Mouse (Mus musculus) small intestine, adult 2 months (tissue): ENCODE results near the gene Oxt. TPM values are rescaled to one million over a fixed set of nuclear protein-coding genes. Genes with fewer than 3 reads are reported as not detected.
A peak's percentile ranks its signal among the peaks of the same experiment; 100 is the strongest.

Experiments used
- H3K27ac ChIP-seq: fragments of 200-500 bp; 2 replicates; pipeline ENCODE4 v1.5.1; 2012; ENCODE audit warnings: low read depth, low read length, control low read depth, inconsistent platforms; ENCODE audit not compliant: insufficient read depth
- H3K27me3 ChIP-seq: fragments of 200-500 bp; 2 replicates; pipeline ENCODE4 v1.6.1; 2012; ENCODE audit warnings: mild to moderate bottlenecking, moderate library complexity, low read length, inconsistent platforms; ENCODE audit not compliant: control insufficient read depth, insufficient read depth
- H3K36me3 ChIP-seq: fragments of 200-500 bp; 2 replicates; pipeline ENCODE4 v1.6.1; 2012; ENCODE audit warnings: mild to moderate bottlenecking, low read length, control low read depth, inconsistent platforms; ENCODE audit not compliant: control insufficient read depth, insufficient read depth
- H3K4me1 ChIP-seq: fragments of 200-500 bp; 2 replicates; pipeline ENCODE4 v1.6.1; 2012; ENCODE audit warnings: low read length, inconsistent platforms, mixed read lengths; ENCODE audit not compliant: control insufficient read depth, insufficient read depth, insufficient read length
- H3K4me3 ChIP-seq: fragments of 200-500 bp; 2 replicates; pipeline ENCODE4 v1.5.1; 2012; ENCODE audit warnings: low read depth, mild to moderate bottlenecking, control low read depth, inconsistent platforms, low read length, moderate library complexity
- CTCF ChIP-seq: fragments of 200-500 bp; IDR thresholded peaks from 2 replicates; pipeline ENCODE4 v1.5.1; 2012; ENCODE audit warnings: low read depth, mild to moderate bottlenecking, control low read depth, inconsistent platforms, low read length, moderate library complexity, mixed read lengths; ENCODE audit not compliant: insufficient replicate concordance, insufficient read length; ENCODE audit errors: extremely low read depth
- POLR2A ChIP-seq: fragments of 200-500 bp; IDR thresholded peaks from 2 replicates; pipeline ENCODE4 v1.6.1; 2012; ENCODE audit warnings: low read depth, mild to moderate bottlenecking, control low read depth, inconsistent platforms, low read length, moderate library complexity
- WGBS: fragments of 180-500 bp; shearing (Covaris S2); methylation state at CpG from one replicate; pipeline ENCODE4 v1.1.7; 2018; 5-methylcytosine and 5-hydroxymethylcytosine counted together
- polyA plus RNA-seq: library from polyadenylated mRNA; depleted of rRNA; stranded (reverse); fragments of >200 nt; gene quantifications from 2 replicates; pipeline ENCODE4 v1.2.3, GENCODE M21; 2012

Gene Oxt
- polyA plus RNA-seq, 1 experiment, result not detected

- Histone ChIP-seq H3K36me3 (no peaks in the 10 kb centered on the region), H3K4me3 (no peak overlapping the region), H3K27me3 (peaks cover 49% of the 10 kb centered on the region), H3K4me1 (peaks cover 3% of the 10 kb centered on the region), H3K27ac (no peak overlapping the region)
- WGBS, result 10% methylated on average over 9 of the region's 9 CpGs
- no peak for TF ChIP-seq CTCF
- no peak for TF ChIP-seq POLR2A
Observed at GRCm38 (mm10) chr2:130577021-130577420, 1.0 kb downstream of the Oxt start.

GRCm38 (mm10) chr2:130577632-130578031 is 1.7 kb downstream of the Oxt start:
- Histone ChIP-seq H3K36me3 (no peaks in the 10 kb centered on the region), H3K27ac (no peak overlapping the region), H3K4me1 (peaks cover 3% of the 10 kb centered on the region), H3K4me3 (peak overlapping the region; percentile 11; the same call in 1 of the 2 replicates), H3K27me3 (peaks cover 49% of the 10 kb centered on the region)
- no peak for TF ChIP-seq POLR2A
- TF ChIP-seq CTCF, result no peak
- WGBS, result 3% methylated on average over 12 of the region's 12 CpGs

- Histone ChIP-seq H3K4me1 (peaks cover 3% of the 10 kb centered on the region), H3K27ac (no peak overlapping the region), H3K36me3 (no peaks in the 10 kb centered on the region), H3K4me3 (no peak overlapping the region), H3K27me3 (peaks cover 49% of the 10 kb centered on the region)
- TF ChIP-seq POLR2A, result no peak
- TF ChIP-seq CTCF, result peak; percentile 40; the same call in 1 of the 2 replicates
- 15% methylated on average over 11 of the region's 11 CpGs for WGBS
Observed at GRCm38 (mm10) chr2:130578148-130578547, 2.2 kb downstream of the Oxt start.

- 10% methylated on average over 8 of the region's 8 CpGs for WGBS
- Histone ChIP-seq H3K27me3 (peaks cover 49% of the 10 kb centered on the region), H3K4me1 (peaks cover 3% of the 10 kb centered on the region), H3K4me3 (no peak overlapping the region), H3K36me3 (no peaks in the 10 kb centered on the region), H3K27ac (no peak overlapping the region)
- TF ChIP-seq CTCF (no peak), POLR2A (no peak)
Observed at GRCm38 (mm10) chr2:130579791-130580190, 3.8 kb downstream of the Oxt start.

GRCm38 (mm10) chr2:130581201-130581600 is 5.2 kb downstream of the Oxt start:
- no peak for TF ChIP-seq POLR2A
- TF ChIP-seq CTCF, result no peak
- H3K36me3 ChIP-seq, result no peaks in the 10 kb centered on the region
- H3K4me1 ChIP-seq, result peaks cover 3% of the 10 kb centered on the region
- H3K4me3 ChIP-seq, result no peak overlapping the region
- peaks cover 45% of the 10 kb centered on the region for H3K27me3 ChIP-seq
- no peak overlapping the region for H3K27ac ChIP-seq
- 8% methylated on average over 16 of the region's 16 CpGs for WGBS

- H3K4me1 ChIP-seq, result peaks cover 1% of the 10 kb centered on the region; the same call in 1 of the 2 replicates
- no peaks in the 10 kb centered on the region for H3K36me3 ChIP-seq
- H3K27ac ChIP-seq, result no peak within 1 kb of the TSS
- TF ChIP-seq CTCF (no peak), POLR2A (no peak)
- peaks cover 31% of the 10 kb centered on the region for H3K27me3 ChIP-seq
- no peak within 1 kb of the TSS for H3K4me3 ChIP-seq
- 42% methylated on average over 10 of the region's 10 CpGs for WGBS
Observed at GRCm38 (mm10) chr2:130582552-130582951, 6.6 kb downstream of the Oxt start, which contains the start of gene Avp. Gene Avp, minus strand, starts transcription at chr2:130582554.

GRCm38 (mm10) chr2:130583902-130584560 is 8.1 kb downstream of the Oxt start:
- TF ChIP-seq CTCF (no peak), POLR2A (no peak)
- Histone ChIP-seq H3K27me3 (peaks cover 25% of the 10 kb centered on the region), H3K27ac (no peak overlapping the region), H3K36me3 (no peaks in the 10 kb centered on the region), H3K4me3 (no peak overlapping the region), H3K4me1 (no peaks in the 10 kb centered on the region; the same call in 1 of the 2 replicates)
- WGBS, result 80% methylated on average over 10 of the region's 10 CpGs

- WGBS, result 85% methylated on average over 6 of the region's 6 CpGs
- H3K36me3 ChIP-seq, result no peaks in the 10 kb centered on the region; the same call in 1 of the 2 replicates
- TF ChIP-seq CTCF (no peak), POLR2A (no peak)
Observed at GRCm38 (mm10) chr2:130586016-130586415, 10.0 kb downstream of the Oxt start.

More at GRCm38 (mm10) chr2:130586016-130586415, 10.0 kb downstream of the Oxt start:
- H3K27me3 ChIP-seq, result peaks cover 7% of the 10 kb centered on the region
- no peaks in the 10 kb centered on the region; the same call in 1 of the 2 replicates for H3K4me1 ChIP-seq
- no peak overlapping the region for H3K27ac ChIP-seq
- no peak overlapping the region for H3K4me3 ChIP-seq
